Mouse (Mus musculus) spleen, adult 2 months (tissue): Measurements from ENCODE around the gene S1pr5. TPM values are rescaled to one million over a fixed set of nuclear protein-coding genes. Genes with fewer than 3 reads are reported as not detected.
"Not testable (repeated sequence)": the region's sequence is repeated elsewhere in the genome, so short reads cannot be mapped to it uniquely, and the experiment has no call there.

Experiments used
- DNase-seq, 2 experiments: peaks; one replicate each; pipeline versions ENCODE4 v3.0.0 to v3.0.0-alpha.2; 2012 to 2021; ENCODE audit warnings: low spot score in 2 of 2, low read depth in 1 of 2
- H3K27ac ChIP-seq: fragments of 200-500 bp; 2 replicates; pipeline ENCODE4 v1.5.1; 2012; ENCODE audit warnings: low read length, inconsistent platforms; ENCODE audit not compliant: insufficient read depth
- H3K27me3 ChIP-seq: fragments of 200-500 bp; 2 replicates; pipeline ENCODE4 v1.6.1; 2012; ENCODE audit warnings: mild to moderate bottlenecking, moderate library complexity, low read length, inconsistent platforms; ENCODE audit not compliant: control insufficient read depth, insufficient read depth
- H3K36me3 ChIP-seq: fragments of 200-500 bp; 2 replicates; pipeline ENCODE4 v1.6.1; 2012; ENCODE audit warnings: mild to moderate bottlenecking, low read length, inconsistent platforms; ENCODE audit not compliant: control insufficient read depth, insufficient read depth
- H3K4me1 ChIP-seq: fragments of 200-500 bp; 2 replicates; pipeline ENCODE4 v1.6.1; 2011; ENCODE audit warnings: inconsistent platforms; ENCODE audit not compliant: control insufficient read depth, insufficient read depth, insufficient read length
- H3K4me3 ChIP-seq: fragments of 200-500 bp; 2 replicates; pipeline ENCODE4 v1.5.1; 2011; ENCODE audit warnings: mild to moderate bottlenecking, inconsistent platforms; ENCODE audit not compliant: insufficient read depth, insufficient read length; ENCODE audit errors: extremely low read depth
- CTCF ChIP-seq: fragments of 200-500 bp; IDR thresholded peaks from 2 replicates; pipeline ENCODE4 v1.5.1; 2011; ENCODE audit warnings: mild to moderate bottlenecking, inconsistent platforms; ENCODE audit not compliant: insufficient read depth, insufficient read length, insufficient replicate concordance; ENCODE audit errors: extremely low read depth
- POLR2A ChIP-seq: fragments of 200-500 bp; IDR thresholded peaks from 2 replicates; pipeline ENCODE4 v1.6.1; 2011; ENCODE audit warnings: low read depth, low read length, inconsistent platforms
- WGBS: fragments of 180-500 bp; shearing (Covaris S2); methylation state at CpG from one replicate; pipeline ENCODE4 v1.1.7; 2018; 5-methylcytosine and 5-hydroxymethylcytosine counted together
- polyA plus RNA-seq: library from polyadenylated mRNA; depleted of rRNA; stranded (reverse); fragments of >200 nt; gene quantifications from 2 replicates; pipeline ENCODE4 v1.2.3, GENCODE M21; 2012

The S1pr5 gene
- polyA plus RNA-seq, 1 experiment = 12.2 TPM

DNA sequence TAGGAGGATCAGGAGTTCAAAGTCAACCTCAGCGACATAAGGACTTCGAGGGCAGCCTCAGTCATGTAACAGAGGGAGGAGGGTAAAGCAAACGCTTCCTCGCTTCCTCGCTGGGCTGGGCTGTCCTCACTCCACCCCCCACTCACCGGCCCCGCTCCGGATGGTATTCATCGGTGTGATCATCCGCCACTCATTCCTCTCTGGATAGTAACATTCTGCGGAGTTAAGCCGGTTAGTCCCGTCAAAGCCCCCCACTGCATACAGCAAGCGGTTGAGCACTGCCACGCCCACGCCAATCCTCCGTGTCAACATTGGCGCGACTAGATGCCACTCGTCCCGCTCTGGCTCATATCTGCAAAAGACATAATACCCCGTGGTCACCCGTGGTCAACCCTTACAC lies 16.7 kb downstream of the S1pr5 start:
- Histone ChIP-seq H3K4me1 (peaks cover 7% of the 10 kb centered on the region; the same call in 1 of the 2 replicates), H3K27ac (no peak overlapping the region), H3K36me3 (peaks cover 28% of the 10 kb centered on the region), H3K4me3 (no peak overlapping the region), H3K27me3 (no peaks in the 10 kb centered on the region)
- no peak for DNase-seq
- TF ChIP-seq CTCF (no peak), POLR2A (no peak)
- 89% methylated on average over 23 of the region's 23 CpGs for WGBS

DNA sequence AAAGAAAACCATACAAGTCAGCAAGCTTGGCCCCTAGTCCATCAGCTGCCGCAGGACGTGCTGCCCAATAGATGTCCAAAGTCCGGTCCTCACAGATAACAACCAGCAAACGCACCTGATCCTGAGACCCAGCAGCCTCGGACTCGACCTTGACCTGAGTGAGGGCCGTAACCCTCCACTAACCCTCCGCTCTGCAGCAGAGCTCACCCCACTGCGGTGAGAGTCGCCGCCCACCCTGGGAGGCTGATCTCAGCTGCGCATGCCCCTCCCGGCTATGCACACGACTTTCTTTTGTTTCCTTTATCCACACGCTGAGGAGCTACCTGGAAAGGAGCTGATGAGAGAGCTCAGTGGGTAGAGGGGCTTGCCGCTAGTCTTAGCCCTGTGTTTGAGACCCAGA lies 20.9 kb downstream of the S1pr5 start:
- TF ChIP-seq POLR2A (no peak), CTCF (no peak)
- peak overlapping the region; percentile 43; the same call in 1 of the 2 replicates for H3K4me3 ChIP-seq
- no peaks in the 10 kb centered on the region for H3K27me3 ChIP-seq
- 17% methylated on average over 16 of the region's 16 CpGs for WGBS
- 0 out of 2 replicates have a peak, but pooled peaks cover 4% of the 10 kb centered on the region for H3K4me1 ChIP-seq
- DNase-seq = no peak
- H3K27ac ChIP-seq = no peak overlapping the region
- H3K36me3 ChIP-seq = peaks cover 18% of the 10 kb centered on the region

DNA sequence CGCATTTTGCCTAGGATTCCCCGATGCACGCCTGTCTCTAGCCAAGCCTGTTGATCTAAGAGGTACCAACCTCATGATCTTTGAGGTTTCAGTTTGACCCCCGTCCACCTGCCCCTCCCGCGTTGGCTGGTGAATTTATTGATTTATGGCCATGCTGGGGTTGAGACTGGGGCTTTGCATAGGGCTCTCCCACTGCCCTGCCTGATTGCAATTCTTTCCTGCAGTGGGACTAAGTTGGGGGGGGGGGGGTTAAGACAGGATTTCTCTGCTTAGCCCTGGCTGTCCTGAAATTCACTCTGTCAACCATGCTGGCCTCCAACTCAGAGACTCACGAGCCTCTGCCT lies 22.9 kb downstream of the S1pr5 start:
- TF ChIP-seq POLR2A (no peak), CTCF (no peak)
- 13% methylated on average over 7 of the region's 7 CpGs for WGBS
- DNase-seq = no peak
- Histone ChIP-seq H3K4me1 (peaks cover 8% of the 10 kb centered on the region; the same call in 1 of the 2 replicates), H3K36me3 (peaks cover 6% of the 10 kb centered on the region), H3K4me3 (peak overlapping the region; percentile 43; the same call in 1 of the 2 replicates), H3K27ac (no peak overlapping the region), H3K27me3 (no peaks in the 10 kb centered on the region)

DNA sequence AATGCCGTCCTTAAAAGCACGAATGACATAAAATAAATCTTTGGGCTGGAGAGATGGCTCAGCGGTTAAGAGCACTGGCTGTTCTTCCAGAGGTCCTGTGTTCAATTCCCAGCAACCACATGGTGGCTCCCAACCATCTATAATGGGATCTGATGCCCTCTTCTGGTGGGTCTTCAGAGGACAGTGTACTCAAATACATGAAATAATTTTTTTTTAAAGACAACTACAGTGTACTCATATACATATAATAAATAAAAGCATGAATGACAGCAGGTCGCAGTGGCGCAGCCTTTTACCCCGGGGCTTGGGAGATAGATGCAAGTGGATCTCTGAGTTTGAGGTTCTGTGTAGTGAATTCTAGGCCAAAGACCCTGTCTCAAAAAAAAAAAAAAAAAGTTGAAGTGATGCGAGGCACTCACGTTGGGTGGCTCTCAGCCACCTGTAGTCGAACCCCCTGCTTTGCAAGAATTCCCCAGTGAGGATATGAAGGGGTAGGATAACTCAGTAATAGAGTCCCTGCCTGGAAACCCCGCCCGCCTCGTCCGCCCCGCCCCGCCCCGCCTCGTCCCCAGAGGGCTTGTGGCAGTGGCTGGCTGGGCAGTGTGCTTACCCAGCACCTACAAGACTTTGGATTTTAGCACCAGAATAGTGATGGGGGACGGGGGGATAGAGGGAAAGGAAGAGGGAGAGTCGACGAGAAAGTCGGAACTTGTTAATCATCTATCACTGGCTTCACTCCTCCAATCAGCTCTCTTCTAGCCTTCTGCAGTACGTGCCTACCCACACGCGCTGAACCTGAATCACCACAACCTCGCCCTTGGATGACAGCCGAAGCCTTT lies 23.4 kb downstream of the S1pr5 start:
- no peak for DNase-seq
- Histone ChIP-seq H3K36me3 (peaks cover 1% of the 10 kb centered on the region; the same call in 1 of the 2 replicates), H3K4me3 (peak overlapping the region; percentile 43), H3K27me3 (no peaks in the 10 kb centered on the region), H3K27ac (no peak overlapping the region), H3K4me1 (peaks cover 8% of the 10 kb centered on the region; the same call in 1 of the 2 replicates)
- TF ChIP-seq CTCF (no peak), POLR2A (no peak)
- 19% methylated on average over 26 of the region's 26 CpGs for WGBS

DNA sequence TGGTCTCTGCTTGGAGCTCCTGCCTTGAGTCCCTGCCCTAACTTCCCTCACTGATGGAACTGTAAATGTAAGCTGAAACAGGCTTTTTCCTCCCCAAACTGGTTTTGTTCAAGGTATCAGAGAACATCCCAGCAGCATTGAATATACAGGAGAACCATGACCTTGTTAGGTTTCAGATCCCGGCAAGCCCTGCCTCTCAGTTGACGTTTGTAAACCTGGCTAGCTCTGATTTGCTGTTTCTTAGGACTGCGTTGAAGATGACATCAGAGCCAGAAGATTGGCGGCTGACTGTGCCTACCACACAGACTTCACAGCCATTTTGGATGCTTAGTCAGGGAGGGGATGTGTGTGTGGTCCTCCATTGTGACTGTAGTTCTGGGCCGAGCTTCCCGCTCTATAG lies 24.3 kb downstream of the S1pr5 start:
- H3K27ac ChIP-seq = no peak overlapping the region
- no peak for TF ChIP-seq CTCF
- TF ChIP-seq POLR2A = no peak
- 94% methylated on average over 6 of the region's 6 CpGs for WGBS
- no peak for DNase-seq
- no peaks in the 10 kb centered on the region for H3K27me3 ChIP-seq
- no peak overlapping the region for H3K4me3 ChIP-seq
- no peaks in the 10 kb centered on the region for H3K36me3 ChIP-seq
- H3K4me1 ChIP-seq = peaks cover 8% of the 10 kb centered on the region; the same call in 1 of the 2 replicates

DNA sequence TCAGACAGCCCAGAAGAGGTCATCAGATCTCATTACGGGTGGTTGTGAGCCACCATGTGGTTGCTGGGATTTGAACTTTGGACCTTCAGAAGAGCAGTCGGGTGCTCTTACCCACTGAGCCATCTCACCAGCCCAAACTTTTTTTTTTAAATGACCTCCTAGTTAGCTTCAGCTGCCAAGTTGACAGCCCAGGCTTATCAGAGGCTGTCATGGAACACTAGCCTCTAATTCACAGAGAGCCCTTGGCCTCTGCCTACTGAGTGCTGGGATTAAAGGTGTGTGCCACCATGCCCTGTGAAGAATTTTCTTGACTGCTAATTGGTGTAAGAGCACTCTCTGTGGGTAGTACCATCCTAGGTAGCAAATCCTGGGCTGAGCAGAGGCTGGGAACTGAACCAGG lies 24.8 kb downstream of the S1pr5 start:
- not testable (repeated sequence) for H3K4me1 ChIP-seq, H3K27me3 ChIP-seq, DNase-seq, H3K36me3 ChIP-seq, H3K4me3 ChIP-seq, H3K27ac ChIP-seq
- 91% methylated on average over 2 of the region's 2 CpGs for WGBS

DNA sequence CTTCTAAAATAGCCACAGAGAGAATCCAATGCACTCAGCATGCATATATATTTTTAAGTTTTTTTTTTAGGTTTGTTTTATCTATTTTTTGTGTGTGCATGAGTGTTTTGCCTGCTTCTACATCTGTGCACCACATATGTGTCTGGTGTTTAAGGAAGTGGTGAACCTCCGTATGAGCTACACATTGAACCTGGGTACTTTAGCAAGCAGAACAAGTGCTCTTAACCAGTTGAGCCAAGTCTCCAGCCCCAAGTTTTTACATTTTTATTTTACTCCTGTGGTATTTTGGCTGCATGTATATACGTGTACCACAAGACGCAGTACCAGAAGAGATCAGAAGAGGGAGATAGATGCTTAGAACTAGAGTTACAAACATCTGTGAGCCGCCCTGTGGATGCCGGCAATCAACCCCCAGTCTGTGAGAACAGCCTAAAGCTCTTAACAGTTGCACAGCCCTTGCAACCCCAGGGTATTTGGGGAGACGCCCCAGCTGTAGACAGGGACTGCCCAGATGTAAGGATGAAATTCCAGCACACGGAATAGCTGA lies 26.8 kb downstream of the S1pr5 start:
- no peak overlapping the region for H3K4me3 ChIP-seq
- H3K27ac ChIP-seq = no peak overlapping the region
- H3K27me3 ChIP-seq = no peaks in the 10 kb centered on the region
- no peaks in the 10 kb centered on the region for H3K36me3 ChIP-seq
- DNase-seq = peak in 1 of 2 experiments; percentile 79
- peak; percentile 33; the same call in 1 of the 2 replicates for TF ChIP-seq CTCF
- TF ChIP-seq POLR2A = no peak
- H3K4me1 ChIP-seq = peaks cover 8% of the 10 kb centered on the region; the same call in 1 of the 2 replicates
- 10% methylated on average over 7 of the region's 7 CpGs for WGBS
